Mouse (Mus musculus) 416B (cell line): ENCODE results near the gene Cpb1.

Source experiments
- DNase-seq: peaks from one replicate; pipeline ENCODE4 v3.0.0; 2011; ENCODE audit warnings: low read depth

The Cpb1 gene

DNA sequence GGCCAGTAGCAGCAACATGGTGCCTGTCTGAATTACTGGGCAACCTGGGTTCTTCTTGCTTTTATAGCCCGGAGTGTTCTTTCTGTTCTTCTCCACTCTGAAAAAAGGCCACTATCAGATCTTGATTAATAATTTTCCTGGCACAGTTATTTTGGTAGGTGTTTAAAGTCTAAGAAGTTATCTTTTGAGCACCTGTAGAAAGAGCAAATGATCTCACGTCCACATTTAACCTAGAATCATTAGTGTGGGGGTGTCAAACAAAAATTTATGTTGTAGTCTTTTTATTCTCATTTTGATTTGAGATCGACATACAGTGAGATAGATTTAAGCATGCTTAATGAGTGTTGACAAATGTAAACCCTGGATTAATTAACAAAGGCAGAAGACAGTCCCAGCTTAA, at the start of gene Cpb1:
Gene Cpb1 (minus strand): TSS at position 101 of the 400 bp plus-strand sequence.
- DNase-seq = no peak

DNA sequence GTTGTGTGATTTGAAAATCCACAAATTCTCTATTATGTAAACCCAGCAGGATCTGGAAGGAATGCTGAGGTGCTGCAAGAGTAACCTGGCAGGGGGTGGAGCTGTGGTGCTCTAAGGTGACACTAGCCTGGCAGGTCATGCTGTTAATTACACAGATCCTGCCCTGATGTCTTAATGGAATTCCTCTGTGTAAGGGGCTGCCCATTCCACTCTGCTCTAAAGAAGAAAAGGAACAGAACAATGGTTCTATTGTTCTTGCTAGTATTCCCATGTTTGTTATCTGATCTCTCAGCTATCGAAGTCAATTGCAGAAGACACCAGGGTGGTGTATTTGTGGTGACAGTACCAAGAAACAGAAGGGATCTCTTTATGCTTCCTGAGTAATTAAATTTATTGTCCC, 41.7 kb upstream of the Cpb1 start:
- DNase-seq = no peak

DNA sequence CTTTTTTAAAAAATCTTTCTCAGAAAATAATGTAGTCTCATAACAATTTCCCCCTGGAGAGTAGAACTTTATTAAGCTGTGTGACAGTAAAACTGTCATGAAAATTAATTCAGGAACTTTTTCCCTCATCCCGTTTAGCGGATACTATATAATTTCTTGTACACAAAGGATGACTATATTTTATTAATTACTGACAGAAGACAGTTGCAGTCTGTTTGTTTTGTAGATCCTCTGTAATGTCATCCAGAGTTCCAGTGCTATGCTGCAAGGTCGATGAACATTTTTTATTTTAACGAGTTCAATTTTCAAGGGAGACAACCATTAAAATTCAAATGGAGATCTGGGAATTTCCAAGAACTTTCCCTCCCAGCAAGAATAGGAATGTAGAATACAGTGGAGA, 33.6 kb upstream of the Cpb1 start:
- DNase-seq = no peak

DNA sequence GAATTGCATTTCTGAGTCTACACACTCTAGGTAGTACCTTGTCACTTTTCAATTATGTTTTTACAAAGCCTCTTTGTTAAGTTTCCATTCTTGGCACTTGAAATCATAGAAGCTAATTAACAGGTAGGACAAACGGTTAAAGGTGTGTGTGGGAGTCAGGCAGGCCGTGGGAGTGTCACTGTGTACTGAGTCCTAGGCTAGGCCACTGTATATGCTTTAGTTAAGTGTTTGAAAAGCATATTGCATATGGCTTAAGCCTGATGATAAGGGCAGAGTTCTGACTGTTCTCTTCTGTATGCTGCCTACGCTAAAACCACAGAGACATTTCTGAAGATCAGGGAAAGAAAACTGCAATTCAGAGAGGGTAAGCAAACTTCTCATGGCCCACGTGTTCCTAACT, 31.7 kb upstream of the Cpb1 start:
- no peak for DNase-seq

DNA sequence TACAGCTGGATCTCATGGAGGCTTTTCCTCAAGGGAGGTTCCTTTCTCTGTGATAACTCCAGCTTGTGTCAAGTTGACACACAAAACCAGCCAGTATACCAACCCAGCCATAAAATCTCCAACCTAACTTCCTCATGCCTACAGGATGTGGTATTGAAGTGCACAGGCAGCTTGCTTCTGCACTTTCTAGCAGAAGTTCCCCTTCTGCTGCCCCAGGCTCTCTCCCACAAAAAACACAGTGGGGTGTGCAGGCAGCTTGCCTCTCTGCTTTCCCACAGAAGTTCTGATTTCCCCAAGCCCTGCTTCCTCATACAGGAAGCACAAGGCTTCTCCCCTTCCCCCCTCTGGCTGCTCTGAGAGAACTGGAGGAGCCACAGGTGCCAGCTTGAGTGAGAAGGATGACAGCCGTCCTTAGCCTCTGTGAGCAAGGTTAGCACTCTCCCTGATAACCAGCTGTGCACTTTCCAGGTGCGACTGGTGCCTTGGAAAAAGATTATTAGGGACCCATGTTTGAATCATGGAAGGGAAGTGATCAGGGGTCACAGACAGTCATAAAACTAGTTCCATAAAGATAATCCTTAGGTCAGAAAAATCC, 29.3 kb upstream of the Cpb1 start:
- peak; percentile 92 for DNase-seq

DNA sequence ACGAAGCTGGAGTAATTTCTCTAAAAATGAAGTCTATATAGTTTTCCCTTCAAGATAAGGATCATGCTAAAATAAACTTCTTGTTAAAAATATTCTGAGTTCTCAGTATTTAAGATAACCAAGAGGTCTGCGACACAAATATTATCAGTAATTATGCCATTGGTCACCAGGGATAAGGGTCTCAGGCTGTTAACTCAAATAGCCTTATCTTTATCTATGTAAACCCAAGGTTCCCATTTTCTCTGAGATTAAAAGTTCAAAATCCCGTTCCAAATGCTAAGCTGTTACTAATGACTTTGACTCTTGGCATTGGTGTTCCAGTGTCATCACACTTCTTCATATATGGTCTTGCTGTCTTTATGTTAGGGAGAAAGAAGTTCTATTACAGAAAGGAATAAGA, 20.0 kb upstream of the Cpb1 start:
- DNase-seq = no peak

DNA sequence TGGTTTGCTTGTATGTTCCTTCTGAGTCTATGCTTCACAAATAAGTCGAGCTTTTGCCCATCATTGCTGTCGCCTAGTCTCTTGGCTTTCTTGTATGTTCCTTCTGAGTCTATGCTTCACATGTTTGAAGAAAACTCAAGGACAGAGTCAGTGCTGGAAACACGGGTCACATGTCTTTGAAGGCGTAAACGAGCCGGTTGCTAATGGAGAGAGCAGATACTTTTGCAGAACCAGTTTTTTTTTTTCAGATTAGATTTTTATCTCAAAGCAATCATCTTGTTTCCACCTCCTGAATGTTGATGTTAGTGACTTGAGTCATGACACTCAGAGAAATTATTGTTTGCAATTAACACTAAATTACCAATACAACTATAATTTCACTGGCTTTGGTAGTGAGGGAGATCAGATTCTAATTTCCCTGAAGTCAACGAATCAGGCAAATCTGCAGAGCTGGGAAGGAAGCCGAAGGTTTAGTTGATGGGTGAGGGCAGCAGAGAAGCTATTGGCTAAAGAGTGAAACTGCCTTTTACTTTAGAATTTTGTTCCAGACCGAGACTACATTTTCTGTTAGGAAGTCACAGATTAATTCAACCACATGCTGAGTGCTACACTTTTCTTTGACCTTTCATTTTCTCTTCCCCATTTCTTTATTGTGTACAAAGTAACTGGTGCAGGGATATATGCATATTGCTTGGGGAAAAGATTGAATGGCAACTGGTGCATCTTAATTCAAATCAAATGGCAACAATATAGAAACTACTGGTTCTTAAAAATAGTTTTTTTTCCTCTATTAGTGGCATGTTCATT, 19.2 kb upstream of the Cpb1 start:
- DNase-seq = no peak

DNA sequence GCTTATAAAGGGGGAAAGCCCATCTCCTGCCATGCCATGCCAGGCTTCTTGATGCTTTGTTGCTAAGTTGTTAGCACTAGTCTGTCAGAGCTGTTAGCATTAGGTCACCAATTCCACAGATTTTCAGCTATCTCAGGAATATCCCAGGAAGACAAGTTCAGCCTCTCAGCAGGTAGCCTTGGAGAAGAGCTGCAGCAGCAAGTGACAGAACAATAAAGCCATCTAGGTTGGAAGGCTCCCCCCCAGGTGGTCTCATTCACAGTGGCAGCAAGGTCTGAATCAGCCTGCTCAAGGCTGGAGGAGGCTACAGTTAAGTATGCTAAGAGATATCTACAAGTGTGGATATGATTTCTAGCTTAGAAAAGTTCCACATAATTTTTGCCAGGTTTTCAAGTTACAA, 15.8 kb upstream of the Cpb1 start:
- no peak for DNase-seq

DNA sequence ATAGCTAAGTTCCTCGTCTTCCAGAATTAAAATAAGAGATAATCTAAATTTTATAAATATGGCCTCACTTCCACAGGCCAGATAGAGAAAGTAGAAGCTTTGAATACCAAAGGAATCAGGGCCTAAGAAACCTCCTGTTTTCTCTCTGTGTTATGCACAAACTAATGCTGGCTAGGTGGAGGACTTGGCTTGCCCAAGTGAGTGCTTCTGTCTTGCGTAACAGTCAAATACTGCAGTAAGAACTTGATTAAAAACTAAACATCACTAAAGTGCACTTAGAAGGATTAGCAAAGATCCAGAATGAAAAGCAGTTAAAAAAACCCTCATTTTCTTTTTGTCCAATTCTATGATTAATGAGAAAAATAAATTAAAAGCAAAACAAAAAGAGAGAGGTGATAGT, 13.2 kb upstream of the Cpb1 start:
- DNase-seq = peak; percentile 15

DNA sequence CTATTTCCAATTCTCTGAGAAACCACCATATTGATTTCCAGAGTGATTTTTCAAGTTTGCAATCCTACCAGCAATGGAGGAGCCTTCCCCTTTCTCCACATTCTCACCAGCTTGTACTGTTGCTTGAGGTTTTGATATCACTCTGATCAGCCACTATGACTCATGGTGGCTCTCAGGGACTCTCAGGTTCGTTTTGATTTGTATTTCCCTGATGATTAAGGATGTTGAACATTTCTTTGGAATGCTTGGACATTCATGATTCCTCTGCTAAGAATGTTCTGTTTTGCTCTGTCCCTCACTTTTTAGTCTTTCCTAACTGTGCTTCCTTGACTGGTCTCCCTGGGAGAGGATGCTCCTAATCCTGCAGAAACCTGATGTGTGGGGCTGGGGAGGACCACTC, 6.3 kb upstream of the Cpb1 start:
- peak; percentile 68 for DNase-seq

DNA sequence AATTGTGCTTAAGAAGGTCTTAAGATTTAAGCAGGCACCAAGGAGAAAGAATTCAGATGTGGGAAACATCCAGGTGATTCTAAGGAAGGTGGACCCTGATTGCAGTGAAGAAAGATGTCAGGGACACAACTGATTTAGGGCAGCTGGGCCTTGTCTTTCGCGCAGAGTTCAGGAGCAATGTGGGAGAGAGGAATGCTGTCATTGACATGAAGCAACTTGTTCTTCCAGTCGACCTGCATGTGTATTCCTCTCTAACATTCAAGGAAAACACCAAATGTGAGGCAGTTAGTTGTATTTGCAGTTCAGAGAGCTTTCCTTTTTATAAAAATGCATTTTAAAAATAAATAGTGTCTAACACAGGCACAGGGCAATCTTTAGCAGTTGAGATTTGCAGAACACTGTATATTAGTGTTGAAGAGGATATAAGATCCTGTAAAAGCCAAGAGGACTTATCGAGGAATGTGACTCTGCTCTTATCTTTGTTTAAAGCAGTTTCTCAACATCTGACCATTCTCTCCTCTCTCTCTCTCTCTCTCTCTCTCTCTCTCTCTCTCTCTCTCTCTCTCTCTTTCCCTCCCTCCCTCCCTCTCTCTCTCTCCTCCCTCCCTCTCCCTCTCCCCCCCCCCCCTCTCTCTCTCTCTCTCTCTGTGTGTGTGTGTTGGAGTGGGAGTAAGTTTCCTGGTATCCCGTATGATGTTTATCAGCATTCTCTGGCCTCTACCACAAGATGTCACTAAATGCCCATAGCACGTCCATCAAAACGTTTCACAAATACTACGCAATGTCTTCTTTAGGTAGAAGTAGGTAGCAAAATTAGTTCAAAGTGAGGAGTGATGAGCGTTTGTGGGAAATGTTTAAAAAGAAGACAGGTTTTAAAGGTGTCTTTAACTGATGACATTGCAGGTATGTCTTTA, 20.7 kb downstream of the Cpb1 start:
- peak; percentile 78 for DNase-seq

DNA sequence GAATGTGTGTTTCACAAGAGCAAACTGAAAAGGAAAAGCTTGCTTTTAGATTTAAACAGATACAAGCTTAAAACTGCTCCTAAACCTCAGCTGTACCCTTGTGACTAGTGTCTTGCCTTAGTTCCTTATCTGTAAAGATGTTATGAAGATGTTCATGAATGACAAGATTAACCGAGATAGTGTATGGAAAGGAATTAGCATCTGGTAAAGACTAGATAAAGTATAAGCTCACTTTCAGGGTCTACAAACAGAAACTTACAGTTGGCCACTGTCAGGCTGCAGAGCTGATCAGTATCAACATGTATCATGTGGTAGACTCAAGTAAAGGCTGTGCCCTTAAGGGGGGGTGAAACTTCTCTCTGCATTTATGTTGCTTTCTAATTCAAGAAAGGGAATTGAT, 31.6 kb downstream of the Cpb1 start:
- DNase-seq = peak; percentile 94

DNA sequence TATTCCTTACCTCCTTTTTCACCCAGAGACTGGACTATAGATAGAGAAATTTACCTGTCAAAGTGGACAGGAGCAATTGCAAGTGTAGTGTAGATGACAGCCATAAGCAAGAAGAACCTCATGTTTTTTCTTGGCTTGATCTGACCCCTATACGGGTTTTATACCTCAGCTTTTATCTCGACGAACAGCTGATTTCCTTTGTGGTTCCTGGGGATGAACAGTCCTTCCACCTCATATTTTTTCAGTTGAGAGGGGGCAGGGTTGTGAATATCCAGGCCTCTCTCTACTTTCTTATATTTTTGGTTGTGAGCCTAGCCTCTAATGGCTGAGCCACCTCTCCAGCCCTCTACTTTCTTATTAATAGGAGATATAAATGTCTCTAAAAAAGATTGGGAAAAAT, 33.5 kb downstream of the Cpb1 start, which contains the start of gene Cpa3:
Gene Cpa3 (minus strand): TSS at position 132 of the 400 bp plus-strand sequence.
- peak; percentile 96 for DNase-seq

DNA sequence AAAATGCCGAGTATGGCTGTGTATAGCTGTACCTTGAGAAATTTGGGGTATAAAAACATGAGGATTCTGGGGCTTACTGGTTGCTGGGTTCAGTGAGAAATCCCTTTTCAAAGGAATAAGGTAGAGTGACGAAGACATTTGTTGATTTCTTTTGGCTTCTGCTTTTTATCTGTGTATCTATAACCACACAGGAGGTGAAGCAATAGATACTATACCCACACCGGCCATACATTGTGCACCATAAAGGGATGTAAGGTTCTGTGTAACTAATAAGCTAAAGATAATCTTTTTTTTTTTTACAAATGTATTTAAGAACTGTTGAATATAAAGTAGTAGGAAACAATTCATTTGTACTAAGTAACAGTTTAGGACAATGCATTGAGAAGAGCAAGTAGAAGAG, 35.8 kb downstream of the Cpb1 start:
- DNase-seq = peak; percentile 80

DNA sequence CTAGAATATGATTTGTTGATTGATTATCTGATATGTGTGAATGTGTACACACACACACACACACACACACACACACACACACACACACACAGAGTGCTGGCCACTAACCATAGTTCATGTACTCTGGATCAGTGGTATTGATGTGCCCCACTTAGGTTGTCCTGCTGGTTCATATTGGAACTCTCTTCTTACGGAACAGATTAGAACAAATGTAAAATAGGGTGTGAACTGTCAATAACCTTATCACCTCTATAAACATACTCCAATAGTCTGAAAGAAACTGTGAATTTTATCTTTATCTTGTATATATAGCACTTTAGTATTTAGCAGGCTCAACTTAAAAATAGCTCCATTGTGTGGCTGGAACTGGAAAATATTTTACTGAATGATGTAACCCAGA, 38.6 kb downstream of the Cpb1 start:
- DNase-seq = no peak

DNA sequence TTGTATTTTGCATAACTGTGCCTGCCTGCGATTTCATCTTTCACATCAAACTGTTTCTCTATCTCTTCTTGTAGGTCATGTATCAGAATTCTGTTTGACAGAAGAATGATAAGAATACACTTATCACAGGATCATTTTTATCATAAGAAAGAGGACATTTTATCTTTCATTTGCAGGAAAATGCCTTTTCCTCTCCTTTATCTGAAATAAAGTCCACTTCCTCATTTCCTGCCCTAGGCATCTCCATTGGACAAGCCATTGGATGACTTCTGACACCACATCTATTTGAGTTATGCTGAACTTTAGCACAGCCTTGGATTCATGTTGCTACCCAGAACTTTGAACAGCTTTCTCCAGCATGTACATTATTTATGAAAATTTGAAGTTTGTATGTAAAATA, 46.5 kb downstream of the Cpb1 start:
- DNase-seq = peak; percentile 85

DNA sequence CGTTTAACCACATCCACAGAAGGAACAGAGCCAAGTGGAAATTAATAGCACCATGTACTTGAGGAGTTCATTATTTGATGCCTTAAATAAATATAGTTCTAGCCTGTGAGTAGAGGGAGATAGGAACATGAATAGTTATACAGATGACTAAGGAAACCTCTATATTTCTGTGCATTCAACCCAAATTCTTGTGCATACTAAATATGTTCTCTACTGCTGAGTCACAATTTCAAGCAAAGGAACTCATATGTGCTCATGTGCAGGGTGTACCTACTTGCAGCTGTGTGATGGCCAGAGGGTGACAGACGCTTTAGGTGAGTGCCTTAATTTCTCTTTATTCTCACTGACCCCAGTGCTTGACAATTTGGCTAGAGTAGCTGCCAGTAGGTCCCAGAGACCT, 50.1 kb downstream of the Cpb1 start:
- DNase-seq = peak; percentile 30

DNA sequence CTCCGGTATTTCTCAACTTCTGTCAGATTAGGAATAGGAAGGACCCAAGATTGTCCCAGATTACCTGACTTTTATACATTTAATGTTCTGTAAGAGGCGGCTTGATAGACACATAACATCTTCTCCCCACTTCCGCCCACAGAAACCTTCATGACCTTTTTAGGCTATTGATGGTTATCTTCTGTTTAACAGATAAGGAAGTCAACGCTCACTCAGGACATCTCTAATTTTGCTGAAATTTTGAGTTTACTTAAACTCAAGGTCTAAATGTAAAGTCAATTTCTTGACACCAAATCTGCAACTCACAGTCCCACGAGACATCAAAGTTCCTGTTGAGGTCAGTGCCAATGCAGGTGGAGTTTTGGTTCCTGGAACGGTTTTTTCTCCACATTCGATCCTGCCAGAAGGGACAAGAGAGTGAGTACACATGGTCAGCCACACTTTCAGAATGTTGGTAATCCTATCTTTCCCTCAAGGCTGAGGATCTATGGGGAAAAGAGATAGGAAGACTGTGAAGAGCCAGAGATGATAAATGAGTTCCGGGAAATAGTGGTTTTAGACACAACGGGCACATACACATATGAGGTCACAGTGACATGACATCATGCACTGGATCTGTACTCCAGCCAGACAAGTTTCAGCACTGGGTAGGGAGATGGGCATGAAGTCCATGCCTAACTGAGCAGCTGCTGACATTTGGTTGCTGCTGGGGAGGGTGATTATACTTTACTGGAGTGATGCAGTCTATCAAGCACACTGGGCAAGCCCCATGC, 52.4 kb downstream of the Cpb1 start:
- DNase-seq = peak; percentile 67

DNA sequence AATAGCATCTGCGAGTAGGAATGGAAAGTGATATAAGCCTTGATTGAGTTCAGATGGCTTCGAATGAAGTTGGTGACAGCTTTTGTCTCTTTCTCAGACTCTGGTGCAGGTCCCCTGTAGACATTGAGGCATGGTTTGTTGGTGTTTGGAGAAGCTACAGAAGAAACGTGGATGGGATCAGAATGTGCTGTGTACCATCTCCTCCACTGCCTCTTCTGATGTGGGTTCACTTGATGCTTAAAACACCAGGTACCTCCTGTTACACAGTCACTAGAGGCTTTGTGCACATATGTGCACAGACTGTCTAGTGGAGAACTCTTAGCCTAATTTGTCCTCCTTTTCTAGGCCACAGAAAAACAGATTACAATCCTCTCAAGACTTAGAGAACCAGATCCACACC, 53.4 kb downstream of the Cpb1 start:
- DNase-seq = no peak

DNA sequence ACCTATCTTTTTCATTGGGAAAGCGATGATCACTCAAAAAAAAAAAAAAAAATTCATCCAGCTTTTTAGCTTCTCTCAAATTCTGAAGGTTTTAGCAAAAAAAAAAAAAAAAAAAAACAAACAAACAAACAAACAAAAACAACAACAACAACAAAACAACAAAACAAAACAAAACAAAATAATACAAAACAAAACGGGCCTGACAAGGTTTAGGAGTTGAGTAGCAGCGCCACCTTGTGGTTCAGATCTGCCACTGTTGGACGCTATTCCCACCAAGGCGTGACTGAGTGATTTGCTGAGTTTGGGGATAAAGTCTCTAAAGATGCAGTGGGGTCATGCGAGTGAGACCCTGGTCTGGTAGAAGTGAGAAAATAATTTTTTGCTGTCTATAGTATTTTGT, 76.7 kb downstream of the Cpb1 start:
- DNase-seq = peak; percentile 82
